Mouse (Mus musculus): ENCODE data around the gene Plch2.
"Not testable (repeated sequence)": the region's sequence is repeated elsewhere in the genome, so short reads cannot be mapped to it uniquely, and the experiment has no call there.

The Plch2 gene

DNA sequence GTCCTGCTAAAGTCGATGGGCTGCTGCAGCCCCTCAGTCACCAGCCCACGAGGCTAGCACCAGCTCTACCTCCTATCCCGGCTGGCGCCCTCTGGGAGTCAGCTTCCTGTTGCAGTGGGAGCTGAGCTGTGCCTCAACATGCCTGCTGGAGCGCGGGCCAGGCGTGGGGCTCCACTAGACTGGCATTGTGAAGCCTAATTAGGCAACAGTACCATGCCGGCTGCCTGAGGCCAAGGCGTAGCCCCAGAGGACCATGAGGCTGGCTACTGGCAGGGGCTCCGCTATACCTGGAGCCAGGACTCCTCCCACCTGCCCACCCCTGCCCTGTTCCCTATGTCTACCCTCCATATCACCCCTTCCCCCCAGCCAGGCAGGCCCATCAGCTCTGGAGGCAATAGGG lies at the start of gene Plch2:
TSS of gene Plch2 (minus strand) at position 61 of the 400 bp plus-strand sequence.
- CTCF ChIA-PET, result no interaction called here

DNA sequence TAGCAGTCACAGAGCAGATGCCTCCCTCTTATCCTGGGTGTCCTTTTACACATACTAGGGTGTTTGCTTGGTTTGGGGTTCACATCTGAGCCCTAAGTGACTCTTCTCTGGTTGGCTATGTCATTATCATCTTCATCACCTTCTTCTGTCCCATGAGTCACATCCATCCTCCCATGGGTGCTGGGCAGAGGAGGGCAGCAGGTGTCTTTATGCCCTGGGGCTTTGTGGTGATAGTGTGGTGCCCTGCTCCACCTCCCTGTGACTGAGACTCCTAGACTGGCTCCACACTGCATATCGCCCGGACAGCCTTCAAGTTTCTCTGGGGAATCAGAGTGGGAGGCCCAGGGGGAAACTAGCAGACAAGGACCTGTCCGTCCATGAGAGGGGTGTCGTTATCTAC lies 42.0 kb upstream of the Plch2 start:
- CTCF ChIA-PET, result no interaction called here

DNA sequence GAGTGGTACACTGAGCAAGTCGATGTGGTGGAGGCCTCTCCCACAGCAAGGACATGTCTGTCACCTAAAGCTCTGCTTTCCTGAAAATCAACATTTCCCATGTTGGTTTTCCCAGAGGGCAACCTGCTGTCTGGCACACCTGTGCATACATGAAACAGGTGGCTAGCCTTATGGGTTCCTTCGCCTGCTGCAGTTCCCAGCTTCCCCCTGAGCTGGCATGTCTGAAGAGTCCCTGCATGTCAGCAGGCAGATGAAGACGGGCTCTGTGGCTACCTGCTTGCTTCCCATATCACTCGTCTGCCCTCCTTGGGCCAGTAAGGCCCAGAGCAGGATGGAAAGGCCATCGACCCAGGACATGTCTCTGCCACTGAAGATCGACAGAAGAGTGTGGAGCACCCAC lies 40.9 kb upstream of the Plch2 start:
- CTCF ChIA-PET, result interaction anchor here (1.1 to 2.5 kb wide), 2 partner anchors 31 to 152 kb away, joined by 3 to 12 read pairs; partner anchors contain the start of gene Faap20

DNA sequence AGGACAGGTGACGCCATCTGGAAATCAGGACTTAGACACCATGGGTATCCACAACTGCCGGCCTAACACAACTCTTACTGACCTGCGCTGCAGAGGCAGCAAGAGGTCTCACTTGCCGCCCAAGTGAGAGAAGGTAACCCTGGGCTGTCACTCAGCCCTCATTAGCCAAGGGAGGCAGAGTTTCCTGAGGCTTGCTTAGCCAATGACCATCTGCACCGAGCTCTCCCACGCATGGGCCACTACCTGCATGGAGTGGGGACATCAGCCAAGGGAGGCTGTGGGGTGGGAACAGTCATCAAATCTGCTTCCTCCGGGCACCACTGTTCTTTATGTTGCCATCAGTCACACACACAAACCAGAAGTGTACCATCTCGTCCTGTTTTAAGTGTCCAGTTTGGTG lies 39.4 kb upstream of the Plch2 start:
- CTCF ChIA-PET, result interaction anchor here (0.6 to 2.5 kb wide), 3 partner anchors 139 to 218 kb away, joined by 5 to 12 read pairs (median 5); partner anchors contain the start of gene Faap20

DNA sequence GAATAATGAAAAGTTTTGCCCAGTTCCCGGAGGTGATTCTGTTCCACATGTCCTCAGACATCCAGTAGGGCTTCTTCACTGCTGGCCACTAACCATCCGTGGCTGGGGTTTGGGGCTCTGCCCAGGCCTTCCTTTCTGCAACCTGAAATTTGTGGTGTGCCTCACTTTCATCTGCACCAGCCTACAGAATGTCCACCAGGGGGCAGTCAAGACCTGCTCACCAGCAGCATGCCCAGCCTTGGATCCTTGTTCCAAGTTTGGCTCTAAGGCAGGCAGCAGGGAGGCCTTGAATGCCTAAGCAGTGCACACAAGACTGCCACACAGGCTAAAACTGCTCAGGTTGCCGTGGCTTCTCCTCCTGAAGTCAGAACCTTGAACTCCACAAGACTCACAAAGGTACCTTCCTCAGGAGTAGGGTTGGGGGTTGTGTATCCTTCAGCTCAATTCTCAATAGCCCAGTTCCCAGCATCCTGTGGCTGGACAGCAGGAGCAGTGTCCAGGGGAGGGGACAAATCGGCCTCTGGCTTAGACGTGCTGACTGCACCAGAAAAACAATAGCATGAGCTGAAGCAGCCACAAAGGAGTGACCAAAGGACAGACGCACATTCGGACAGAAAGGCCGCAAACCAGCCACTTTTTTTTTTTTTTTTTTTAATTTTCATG lies 38.8 kb upstream of the Plch2 start:
- CTCF ChIA-PET, result interaction anchor here (0.6 to 2.5 kb wide), 5 partner anchors 9 to 218 kb away, joined by 4 to 12 read pairs (median 5); partner anchors contain the start of genes Faap20 and Morn1

DNA sequence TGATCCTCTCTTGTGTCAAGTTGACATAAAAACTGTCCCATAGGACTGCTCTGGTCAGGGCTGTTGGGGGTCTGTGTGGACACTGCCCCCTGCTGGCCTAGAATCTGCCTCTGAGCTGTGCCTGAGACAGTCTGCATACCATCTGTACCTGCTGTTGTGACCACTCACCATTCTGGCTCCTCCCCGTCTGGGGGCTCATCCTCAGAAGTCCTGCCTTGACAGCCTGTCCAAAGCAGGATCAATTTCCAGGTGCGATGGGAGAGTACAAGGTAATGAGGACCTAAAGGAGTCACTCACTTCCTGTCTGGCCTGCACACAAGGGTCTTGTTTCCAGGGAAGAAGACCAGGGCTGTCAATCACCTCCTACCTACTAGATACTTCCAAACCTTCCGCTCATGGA lies 38.0 kb upstream of the Plch2 start:
- CTCF ChIA-PET, result interaction anchor here (0.7 to 1.6 kb wide), 5 partner anchors 8 to 213 kb away, joined by 4 to 5 read pairs (median 5); partner anchors contain the start of gene Morn1

DNA sequence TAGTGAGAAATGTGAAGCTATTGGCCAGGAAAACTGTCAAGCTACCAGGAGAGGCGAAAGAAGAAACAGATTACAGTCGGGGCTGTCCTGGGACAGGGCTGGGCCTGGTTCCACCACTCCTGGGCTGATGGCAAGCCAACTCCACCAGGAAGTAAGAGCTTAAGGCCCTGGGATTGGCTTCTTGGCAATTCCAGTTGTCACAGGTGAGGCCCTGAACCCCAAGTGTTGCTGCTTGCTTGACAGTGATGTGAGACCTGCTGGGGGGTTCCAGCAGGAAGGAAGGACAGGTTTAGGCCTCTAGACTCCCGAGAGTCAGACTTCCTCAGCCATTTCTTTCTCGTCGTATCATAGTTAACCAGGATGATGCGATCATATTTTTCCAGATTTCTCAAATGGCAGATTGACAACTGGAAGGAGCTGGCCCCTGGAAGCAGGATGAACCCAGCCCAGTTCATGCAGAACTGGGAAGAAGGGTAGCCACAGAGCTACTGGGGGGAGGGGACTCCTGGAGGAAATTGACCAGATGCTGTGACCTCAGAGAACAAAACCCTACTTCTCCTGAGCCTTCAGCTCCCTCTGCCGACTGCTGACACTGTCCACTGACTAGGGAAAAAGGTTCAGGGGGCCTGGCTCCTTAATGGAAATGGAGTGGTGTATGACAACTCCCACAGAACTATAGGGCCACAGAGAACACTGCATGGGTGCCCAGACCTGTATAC lies 37.0 kb upstream of the Plch2 start:
- CTCF ChIA-PET, result interaction anchor here (1.2 to 1.6 kb wide), 2 partner anchors 155 to 214 kb away, joined by 5 read pairs; no protein-coding TSS in a partner anchor

DNA sequence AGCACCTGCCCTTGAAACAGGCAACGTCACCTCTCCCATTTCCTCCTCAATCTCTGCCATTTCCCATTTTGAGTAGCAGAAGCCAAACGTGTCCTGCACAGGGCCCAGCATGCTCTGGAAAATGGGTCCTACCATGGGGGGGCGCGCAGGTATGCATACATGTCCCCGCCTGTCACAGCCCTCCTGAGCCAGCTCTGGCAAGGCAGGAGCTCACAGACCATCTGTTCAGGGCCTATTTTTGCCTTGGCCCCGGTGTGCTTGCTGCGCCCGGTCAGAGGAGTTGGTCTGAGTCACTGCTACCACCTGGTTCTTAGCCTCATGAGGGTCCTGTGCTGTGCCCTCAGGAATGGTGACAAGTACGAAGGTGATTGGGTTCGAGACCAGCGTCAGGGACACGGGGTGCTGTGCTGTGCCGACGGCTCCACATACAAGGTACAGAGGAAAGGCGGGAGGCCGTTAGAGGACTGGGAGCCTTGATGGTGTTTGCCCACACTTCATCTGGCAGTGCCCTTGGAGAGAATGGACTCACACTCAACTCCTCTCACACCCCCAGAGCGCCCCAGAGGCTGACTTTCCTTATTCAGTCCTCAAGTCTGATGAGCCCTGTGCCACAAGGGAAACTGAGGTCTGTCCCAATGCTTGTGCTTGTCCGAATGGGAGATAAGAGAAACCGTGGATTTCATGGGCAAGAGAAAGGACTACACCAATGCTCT lies 36.3 kb upstream of the Plch2 start:
- CTCF ChIA-PET, result interaction anchor here (0.6 to 1.6 kb wide), 2 partner anchors 145 to 156 kb away, joined by 5 read pairs; no protein-coding TSS in a partner anchor

DNA sequence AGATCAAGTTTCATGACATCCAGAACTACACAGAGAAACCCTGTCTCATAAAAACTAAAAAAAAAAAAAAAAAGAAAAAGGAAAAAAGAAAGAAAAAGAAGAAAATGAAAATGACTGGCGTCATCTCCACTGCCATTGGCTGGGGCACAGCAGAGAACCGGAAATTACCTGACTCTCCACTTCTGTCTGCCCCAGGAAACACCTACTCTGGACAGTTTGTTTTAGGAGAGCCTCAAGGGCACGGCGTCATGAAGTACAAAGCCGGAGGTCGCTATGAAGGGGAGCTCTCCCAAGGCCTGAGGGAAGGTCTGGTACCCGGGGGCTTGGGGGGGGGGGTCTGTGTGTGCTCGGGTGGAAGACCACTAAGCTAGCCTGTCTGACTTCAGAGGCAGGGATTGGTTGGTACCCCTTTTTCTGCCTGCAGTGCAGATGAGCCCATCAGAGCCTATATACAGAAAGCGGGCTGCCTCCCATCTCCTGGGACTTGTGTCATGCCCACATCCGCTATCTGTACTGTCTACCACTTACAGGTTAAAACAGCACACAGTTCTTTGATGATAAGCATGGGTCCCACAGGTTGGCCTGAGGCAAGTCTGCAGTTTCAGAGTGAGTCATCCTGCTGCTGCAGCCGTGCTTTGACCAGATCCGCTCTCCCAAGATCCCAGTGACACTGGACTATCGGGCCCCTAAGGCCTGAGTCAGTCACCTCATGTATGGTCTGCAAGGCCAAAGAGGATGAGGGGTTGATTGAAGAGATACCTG lies 34.3 kb upstream of the Plch2 start:
- CTCF ChIA-PET, result interaction anchor here (0.7 kb wide), 1 partner anchor 158 kb away, joined by 3 read pairs; no protein-coding TSS in a partner anchor

DNA sequence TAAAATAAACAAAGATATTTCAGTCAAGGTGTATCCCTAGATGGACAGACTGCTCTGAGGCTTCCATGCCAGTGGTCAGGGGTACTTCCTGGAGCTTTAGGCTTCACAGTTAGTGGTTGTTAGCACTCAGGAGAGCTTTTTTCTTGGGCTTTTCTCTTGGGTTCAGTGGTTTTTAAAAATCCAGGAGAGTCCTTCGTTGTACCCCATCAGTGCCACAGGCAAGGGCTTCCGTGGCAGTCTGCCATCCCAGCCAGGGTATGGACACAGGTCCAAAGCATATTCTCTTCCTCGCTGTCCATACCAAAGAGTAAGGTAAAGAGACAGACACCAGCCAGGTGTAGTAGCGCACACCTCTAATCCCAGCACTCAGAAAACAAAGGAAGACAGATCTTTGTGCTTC lies 33.6 kb upstream of the Plch2 start:
- CTCF ChIA-PET, result no interaction called here

DNA sequence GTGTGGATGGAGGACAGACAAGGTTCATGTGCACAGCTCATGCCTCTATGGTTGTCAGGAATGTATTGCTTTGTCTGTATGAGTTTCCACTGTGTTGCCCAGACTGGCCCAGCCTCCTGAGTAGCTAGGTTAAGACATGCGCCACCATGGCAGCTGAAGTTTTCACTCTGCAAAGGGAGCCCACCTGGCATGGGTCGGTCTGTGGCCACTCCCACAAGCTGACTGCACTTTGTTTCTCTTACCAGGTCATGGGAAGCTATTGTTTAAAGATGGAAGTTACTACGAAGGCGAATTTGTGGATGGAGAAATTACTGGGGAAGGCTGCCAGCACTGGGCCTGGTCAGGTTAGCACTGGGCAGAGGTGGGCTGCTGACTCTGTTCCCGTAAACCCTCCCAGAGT lies 32.7 kb upstream of the Plch2 start:
- CTCF ChIA-PET, result no interaction called here

DNA sequence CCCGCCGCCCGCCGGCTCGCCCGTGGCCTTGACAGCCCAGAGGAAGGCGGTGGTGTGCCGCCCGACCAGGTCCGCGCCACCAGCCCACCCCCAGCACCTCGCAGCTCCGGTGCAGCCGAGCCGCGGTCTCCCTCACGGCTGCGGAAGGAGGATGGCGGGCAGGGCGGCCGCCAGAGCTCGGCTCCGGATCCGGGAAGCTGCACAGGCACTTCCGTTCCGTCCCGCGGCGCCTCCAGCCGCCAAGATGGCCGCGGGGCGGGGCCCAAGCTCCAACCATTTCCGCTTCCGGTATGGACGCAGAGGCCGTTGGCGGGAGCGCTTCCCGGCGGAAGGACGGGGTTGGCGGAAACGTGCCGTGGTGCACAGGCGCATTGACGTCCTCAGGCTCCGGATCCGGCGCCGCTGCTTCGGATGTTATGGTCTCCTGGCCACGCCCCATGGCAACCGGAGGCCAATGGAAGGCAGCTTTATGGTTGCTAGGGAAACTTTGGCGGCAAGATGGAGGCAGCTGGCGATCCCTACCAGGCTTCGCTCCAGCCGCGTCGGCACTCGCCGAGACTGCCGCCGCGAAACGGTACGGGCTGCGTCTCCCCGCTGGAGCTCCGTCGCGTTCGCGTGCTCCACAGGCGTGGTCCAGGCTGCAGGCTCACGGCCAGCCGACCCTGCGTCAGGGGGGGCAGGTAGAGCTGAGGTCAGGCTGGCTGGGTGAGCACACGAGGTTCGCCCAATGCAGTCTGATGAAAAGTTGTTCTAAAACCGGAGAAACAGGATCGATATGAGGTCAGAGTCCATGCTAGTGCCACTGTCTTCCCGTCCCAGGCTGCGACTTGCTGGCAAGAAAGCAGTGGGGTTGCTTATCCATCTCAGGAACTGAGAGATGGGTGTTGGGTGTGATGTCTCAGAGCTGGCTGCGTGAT lies 29.8 kb upstream of the Plch2 start, which contains the start of the genes Rer1 and Morn1:
TSS of gene Rer1 (minus strand) at position 275 of the 917 bp plus-strand sequence.
TSS of gene Morn1 (plus strand) at position 470 of the 917 bp plus-strand sequence.
- CTCF ChIA-PET, result interaction anchor here (0.7 kb wide), 1 partner anchor 9 kb away, joined by 4 read pairs; no protein-coding TSS in a partner anchor

DNA sequence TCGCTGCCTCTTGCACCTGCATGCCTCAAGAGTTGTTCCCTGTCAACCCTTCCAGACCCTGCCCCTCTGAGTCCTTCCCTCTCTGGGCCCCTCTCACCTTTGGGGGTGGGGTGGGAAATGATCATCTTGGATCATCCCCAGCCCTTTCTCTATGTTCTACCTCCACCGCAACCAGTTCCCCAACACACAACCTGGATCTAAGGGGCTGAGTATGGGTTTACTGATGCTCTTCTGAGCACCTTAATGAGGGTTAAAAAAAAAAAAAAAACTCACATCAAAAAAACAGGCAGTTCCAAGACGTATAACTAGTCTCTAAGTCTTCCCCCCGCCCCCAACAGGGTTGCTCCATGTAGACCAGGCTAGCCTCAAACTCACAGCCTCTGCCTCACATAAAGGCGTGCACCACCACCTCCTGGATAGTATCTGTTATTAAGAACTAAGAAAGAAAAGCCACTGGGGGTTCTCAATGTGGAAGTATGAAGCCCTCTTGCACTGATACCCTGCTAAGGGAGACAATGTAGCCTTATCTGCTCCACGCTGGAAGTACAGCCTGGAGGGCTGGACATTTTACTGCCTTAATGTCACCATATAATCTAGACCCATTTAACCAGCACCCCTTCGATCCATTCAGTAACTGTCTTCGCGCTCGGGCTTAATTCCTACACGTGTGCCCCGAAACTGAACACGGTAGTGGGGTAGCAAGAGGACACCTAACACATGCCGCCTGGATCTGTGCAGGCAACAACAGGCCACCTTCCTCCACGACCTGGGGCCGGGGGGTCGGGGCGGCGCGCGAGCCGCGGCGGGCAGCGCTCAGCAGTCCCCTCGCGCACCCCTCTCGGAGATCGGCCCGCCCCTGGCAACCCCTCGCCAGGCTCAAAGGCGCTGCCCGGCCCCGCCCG lies 28.9 kb upstream of the Plch2 start:
- CTCF ChIA-PET, result no interaction called here

DNA sequence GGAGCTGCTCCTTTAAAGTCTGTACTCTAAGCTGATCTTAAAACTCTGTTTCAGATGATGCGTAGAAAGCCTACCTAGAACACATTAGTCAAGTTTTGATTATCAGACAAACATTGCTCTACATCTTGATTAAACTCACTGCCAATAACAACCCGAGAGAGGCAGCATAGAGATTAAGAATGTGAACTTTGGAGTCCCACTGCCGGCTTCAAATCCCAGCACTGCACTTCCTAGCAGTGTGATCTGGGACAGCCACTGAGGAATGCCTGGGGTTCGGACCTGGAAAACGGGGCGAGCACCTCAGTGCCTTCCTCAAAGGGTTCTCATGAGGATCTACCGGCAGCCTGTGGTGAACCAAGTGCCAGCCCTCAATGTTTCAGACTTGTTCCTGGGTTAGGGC lies 27.8 kb upstream of the Plch2 start:
- CTCF ChIA-PET, result no interaction called here

DNA sequence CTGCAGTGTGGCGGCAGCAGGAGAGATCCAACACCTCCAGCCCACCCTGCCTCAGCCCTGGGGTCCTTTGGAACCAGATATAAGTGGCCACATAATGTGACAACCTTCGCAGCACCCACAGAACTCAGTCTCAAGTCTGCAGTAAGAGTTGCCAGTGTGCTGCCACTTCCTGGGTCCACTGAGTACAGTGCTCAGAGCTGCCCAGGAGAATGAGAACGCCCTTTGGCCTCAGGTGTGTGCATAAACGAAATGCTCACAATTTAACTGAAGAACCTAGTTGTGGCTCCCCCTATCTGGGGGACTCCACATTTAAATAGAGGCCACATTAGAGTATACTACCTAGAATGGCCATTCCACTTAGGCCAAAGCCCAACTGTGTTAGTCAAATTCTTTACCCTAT lies 27.0 kb upstream of the Plch2 start:
- CTCF ChIA-PET, result no interaction called here

DNA sequence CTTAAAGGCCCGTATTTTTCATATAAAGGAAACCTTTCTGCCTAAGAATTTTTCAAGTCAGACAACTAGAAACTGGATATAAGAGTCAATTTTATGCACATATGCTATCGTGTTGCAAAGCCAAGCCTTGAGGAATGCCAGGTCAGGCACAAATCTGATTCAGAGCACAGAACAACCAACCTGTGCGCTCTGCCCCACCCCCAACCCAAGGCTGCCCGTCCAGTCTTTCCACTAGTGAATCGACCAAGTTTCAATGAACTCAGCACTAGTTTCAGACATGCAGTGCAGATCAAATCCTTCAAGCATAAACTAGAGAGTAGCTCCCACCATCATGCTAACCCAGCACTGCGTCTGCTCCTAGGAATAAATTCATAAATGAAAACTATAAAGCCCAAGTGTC lies 23.1 kb upstream of the Plch2 start:
- CTCF ChIA-PET, result interaction anchor here (0.6 kb wide), 1 partner anchor 799 kb away, joined by 4 read pairs; no protein-coding TSS in a partner anchor

DNA sequence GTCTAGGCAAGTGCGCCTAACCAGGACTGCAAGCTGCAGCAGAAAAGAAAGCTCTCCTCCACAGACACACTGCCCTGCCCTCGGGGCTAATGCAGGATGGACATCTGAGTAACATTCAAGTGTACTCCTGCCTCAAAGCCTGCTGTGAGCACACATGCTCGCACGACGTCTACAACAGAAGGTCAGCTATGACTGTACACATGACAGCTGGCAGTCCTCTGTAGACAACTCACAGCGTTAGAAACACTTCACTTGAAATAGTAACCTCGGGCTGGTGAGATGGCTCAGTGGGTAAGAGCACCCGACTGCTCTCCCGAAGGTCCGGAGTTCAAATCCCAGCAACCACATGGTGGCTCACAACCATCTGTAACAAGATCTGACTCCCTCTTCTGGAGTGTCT lies 22.2 kb upstream of the Plch2 start:
- CTCF ChIA-PET, result not testable (repeated sequence)

DNA sequence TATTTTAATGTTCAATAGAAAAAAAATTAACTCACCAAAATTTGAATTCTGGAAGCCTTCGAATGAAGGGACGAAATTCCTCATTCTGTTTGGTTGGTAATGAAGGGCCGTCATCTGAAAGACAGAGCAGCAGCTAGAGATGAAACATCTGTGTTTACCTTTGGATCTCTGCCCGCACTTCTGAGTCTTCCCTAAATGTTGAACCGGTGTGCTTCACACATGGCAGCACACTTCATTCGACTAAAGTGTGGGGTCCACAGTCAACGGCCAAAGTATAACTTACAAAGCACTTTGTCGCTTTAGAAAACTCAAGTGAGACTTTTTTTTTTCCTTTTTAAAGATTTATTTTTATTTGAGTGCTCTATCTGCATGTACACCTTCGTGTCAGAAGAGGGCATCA lies 20.1 kb upstream of the Plch2 start:
- CTCF ChIA-PET, result no interaction called here

DNA sequence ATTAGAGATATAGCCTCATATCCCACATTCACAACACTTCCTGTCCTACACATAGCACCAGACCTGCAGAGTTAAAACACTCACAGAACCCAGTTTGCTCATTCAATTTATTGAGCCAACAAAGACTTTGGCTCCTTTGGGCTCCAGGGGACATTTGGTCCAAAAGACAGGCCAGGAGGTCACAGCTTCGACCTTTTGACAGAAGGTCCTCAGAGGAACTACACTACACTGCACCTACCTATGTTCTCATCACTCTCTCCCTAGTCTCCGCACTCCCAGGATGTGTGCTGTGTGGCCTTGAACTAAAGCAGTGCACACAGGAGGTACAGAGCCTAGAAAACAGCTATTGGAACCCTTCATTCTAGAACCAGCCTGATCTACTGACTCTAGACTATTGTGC lies 19.2 kb upstream of the Plch2 start:
- CTCF ChIA-PET, result no interaction called here
